Mouse (Mus musculus): ENCODE results near the gene Myo9b.

The Myo9b gene

GRCm38 (mm10) chr8:71367529-71368176 lies 95.1 kb downstream of the Myo9b start:
- DNase-seq (ENCODE audit: low read depth), result no peak

GRCm38 (mm10) chr8:71368366-71368765 lies 95.9 kb downstream of the Myo9b start:
- peak; percentile 71 for DNase-seq (ENCODE audit: low read depth)

- no peak for DNase-seq (ENCODE audit: low read depth)
Measured at GRCm38 (mm10) chr8:71369040-71369718, 96.7 kb downstream of the Myo9b start.

- peak; percentile 83 for DNase-seq (ENCODE audit: low read depth)
Measured at GRCm38 (mm10) chr8:71370711-71371235, 98.3 kb downstream of the Myo9b start.

GRCm38 (mm10) chr8:71371236-71371848 lies 98.8 kb downstream of the Myo9b start, which contains the start of gene Ocel1:
Ocel1 (plus strand) TSS chr8:71371298.
- peak; percentile 99 for DNase-seq (ENCODE audit: low read depth)

- DNase-seq (ENCODE audit: low read depth), result no peak
Measured at GRCm38 (mm10) chr8:71372427-71372826, 99.9 kb downstream of the Myo9b start.

GRCm38 (mm10) chr8:71373000-71373399 lies 100.5 kb downstream of the Myo9b start:
- no peak for DNase-seq (ENCODE audit: low read depth)

- DNase-seq (ENCODE audit: low read depth), result no peak
Measured at GRCm38 (mm10) chr8:71374616-71375206, 102.2 kb downstream of the Myo9b start.

GRCm38 (mm10) chr8:71375581-71376422 lies 103.3 kb downstream of the Myo9b start:
- no peak for DNase-seq (ENCODE audit: low read depth)

GRCm38 (mm10) chr8:71376423-71377030 lies 104.0 kb downstream of the Myo9b start:
- DNase-seq (ENCODE audit: low read depth), result no peak

- DNase-seq (ENCODE audit: low read depth), result no peak
Measured at GRCm38 (mm10) chr8:71379008-71379407, 106.5 kb downstream of the Myo9b start.

- no peak for DNase-seq (ENCODE audit: low read depth)
Measured at GRCm38 (mm10) chr8:71379512-71380075, 107.1 kb downstream of the Myo9b start.

- DNase-seq (ENCODE audit: low read depth), result no peak
Measured at GRCm38 (mm10) chr8:71380178-71381171, 108.0 kb downstream of the Myo9b start.

- peak; percentile 37 for DNase-seq (ENCODE audit: low read depth)
Measured at GRCm38 (mm10) chr8:71381421-71381970, 109.0 kb downstream of the Myo9b start, which contains the start of gene Nr2f6. Nr2f6 (minus strand) TSS chr8:71381960.

- peak; percentile 78 for DNase-seq (ENCODE audit: low read depth)
Measured at GRCm38 (mm10) chr8:71381971-71382961, 109.8 kb downstream of the Myo9b start.

- no peak for DNase-seq (ENCODE audit: low read depth)
Measured at GRCm38 (mm10) chr8:71383396-71383795, 110.9 kb downstream of the Myo9b start.

GRCm38 (mm10) chr8:71383860-71384259 lies 111.3 kb downstream of the Myo9b start:
- DNase-seq (ENCODE audit: low read depth), result no peak
